Mouse (Mus musculus): ENCODE measurements around the gene Prrc2a.

Gene Prrc2a

GRCm38 (mm10) chr17:35162730-35163129 lies 2.0 kb downstream of the Prrc2a start:
- no peak for DNase-seq (ENCODE audit: low spot score in 2 of 2)

- no peak for DNase-seq (ENCODE audit: low spot score in 2 of 2)
Observed at GRCm38 (mm10) chr17:35162121-35162520, 2.6 kb downstream of the Prrc2a start.

- DNase-seq (ENCODE audit: low spot score in 2 of 2), result no peak
Observed at GRCm38 (mm10) chr17:35161421-35161820, 3.3 kb downstream of the Prrc2a start.

- DNase-seq (ENCODE audit: low spot score in 2 of 2), result no peak
Observed at GRCm38 (mm10) chr17:35159638-35160037, 5.1 kb downstream of the Prrc2a start.

GRCm38 (mm10) chr17:35158850-35159593 lies 5.7 kb downstream of the Prrc2a start:
- no peak for DNase-seq (ENCODE audit: low spot score in 2 of 2)

GRCm38 (mm10) chr17:35157661-35158175 lies 7.0 kb downstream of the Prrc2a start:
- DNase-seq (ENCODE audit: low spot score in 2 of 2), result no peak

- no peak for DNase-seq (ENCODE audit: low spot score in 2 of 2)
Observed at GRCm38 (mm10) chr17:35157254-35157653, 7.4 kb downstream of the Prrc2a start.

GRCm38 (mm10) chr17:35156461-35157200 lies 8.1 kb downstream of the Prrc2a start:
- DNase-seq (ENCODE audit: low spot score in 2 of 2), result no peak

- DNase-seq (ENCODE audit: low spot score in 2 of 2), result no peak
Observed at GRCm38 (mm10) chr17:35155451-35155850, 9.2 kb downstream of the Prrc2a start.

- DNase-seq (ENCODE audit: low spot score in 2 of 2), result no peak
Observed at GRCm38 (mm10) chr17:35154616-35155015, 10.1 kb downstream of the Prrc2a start.

GRCm38 (mm10) chr17:35153931-35154330 lies 10.8 kb downstream of the Prrc2a start:
- DNase-seq (ENCODE audit: low spot score in 2 of 2), result no peak

- DNase-seq (ENCODE audit: low spot score in 2 of 2), result no peak
Observed at GRCm38 (mm10) chr17:35153077-35153476, 11.6 kb downstream of the Prrc2a start.

GRCm38 (mm10) chr17:35152121-35152520 lies 12.6 kb downstream of the Prrc2a start:
- DNase-seq (ENCODE audit: low spot score in 2 of 2), result no peak

GRCm38 (mm10) chr17:35147922-35148639 lies 16.6 kb downstream of the Prrc2a start:
- DNase-seq (ENCODE audit: low spot score in 2 of 2), result no peak

GRCm38 (mm10) chr17:35147348-35147747 lies 17.3 kb downstream of the Prrc2a start:
- DNase-seq (ENCODE audit: low spot score in 2 of 2), result no peak

- DNase-seq (ENCODE audit: low spot score in 2 of 2), result no peak
Observed at GRCm38 (mm10) chr17:35146139-35146538, 18.6 kb downstream of the Prrc2a start.

- no peak for DNase-seq (ENCODE audit: low spot score in 2 of 2)
Observed at GRCm38 (mm10) chr17:35141971-35142370, 22.7 kb downstream of the Prrc2a start.

- no peak for DNase-seq (ENCODE audit: low spot score in 2 of 2)
Observed at GRCm38 (mm10) chr17:35140490-35140996, 24.2 kb downstream of the Prrc2a start.

GRCm38 (mm10) chr17:35139269-35139668 lies 25.4 kb downstream of the Prrc2a start:
- no peak for DNase-seq (ENCODE audit: low spot score in 2 of 2)

GRCm38 (mm10) chr17:35135591-35136320 lies 28.9 kb downstream of the Prrc2a start:
- no peak for DNase-seq (ENCODE audit: low spot score in 2 of 2)
